14 mouse cellular contexts compared by ENCODE assay signal in genomic region chr17:77452085-77452484, GRCm38 (mm10).
"Had no signal": no experiment of that assay in that cellular context is flagged by ENCODE, and none has a peak within 500 bp of the region (broad histone marks: within the 10 kb centered on the region; RNA-seq: fewer than 3 reads in every experiment).

No protein-coding gene starts in this region.

- H3K9me3 ChIP-seq: limb, embryonic 15.5 days; liver, embryonic 13.5 days; midbrain, embryonic 10.5 days; midbrain, embryonic 15.5 days; neural tube, embryonic 12.5 days had no signal

- H3K4me1 ChIP-seq: limb, embryonic 15.5 days; liver, embryonic 13.5 days; midbrain, embryonic 10.5 days; midbrain, embryonic 15.5 days; neural tube, embryonic 12.5 days had no signal

- DNase-seq: kidney, adult 9 months; liver, embryonic 13.5 days; lung, adult 18-20 months; lung, postnatal 36 days; thymus, adult 2 months; thymus, postnatal 25 days had no signal

- ATAC-seq: hindbrain, embryonic 16.5 days; inflammation-experienced regulatory T-cells, adult 6 months; lung, postnatal 0 days; midbrain, embryonic 15.5 days had no signal

- H3K9ac ChIP-seq: limb, embryonic 15.5 days; liver, embryonic 13.5 days; midbrain, embryonic 15.5 days; neural tube, embryonic 12.5 days had no signal

- H3K27me3 ChIP-seq: limb, embryonic 15.5 days; liver, embryonic 13.5 days; midbrain, embryonic 15.5 days; neural tube, embryonic 12.5 days had no signal

- H3K27ac ChIP-seq: left cerebral cortex, adult 2 months; limb, embryonic 15.5 days; liver, embryonic 13.5 days; midbrain, embryonic 10.5 days; midbrain, embryonic 15.5 days; neural tube, embryonic 12.5 days had no signal

- H3K4me3 ChIP-seq: left cerebral cortex, adult 2 months; limb, embryonic 15.5 days; liver, embryonic 13.5 days; midbrain, embryonic 10.5 days; midbrain, embryonic 15.5 days; neural tube, embryonic 12.5 days had no signal

- H3K36me3 ChIP-seq: limb, embryonic 15.5 days; liver, embryonic 13.5 days; midbrain, embryonic 10.5 days; midbrain, embryonic 15.5 days; neural tube, embryonic 12.5 days had no signal

- H3K4me2 ChIP-seq: limb, embryonic 15.5 days; liver, embryonic 13.5 days; midbrain, embryonic 15.5 days; neural tube, embryonic 12.5 days had no signal
